Mouse (Mus musculus) cortical plate, adult 2 months (tissue): ENCODE results near the gene Acp7.

ENCODE experiments used
- CTCF ChIP-seq: fragments of 200-500 bp; IDR thresholded peaks from 2 replicates; pipeline ENCODE4 v1.5.1; 2011; ENCODE audit warnings: mild to moderate bottlenecking, control low read depth, low read length; ENCODE audit not compliant: insufficient read depth; ENCODE audit errors: extremely low read depth
- POLR2A ChIP-seq: fragments of 200-500 bp; IDR thresholded peaks from 2 replicates; pipeline ENCODE4 v1.6.1; 2011; ENCODE audit warnings: mild to moderate bottlenecking, low read length, control low read depth; ENCODE audit not compliant: insufficient read depth; ENCODE audit errors: extremely low read depth

DNA sequence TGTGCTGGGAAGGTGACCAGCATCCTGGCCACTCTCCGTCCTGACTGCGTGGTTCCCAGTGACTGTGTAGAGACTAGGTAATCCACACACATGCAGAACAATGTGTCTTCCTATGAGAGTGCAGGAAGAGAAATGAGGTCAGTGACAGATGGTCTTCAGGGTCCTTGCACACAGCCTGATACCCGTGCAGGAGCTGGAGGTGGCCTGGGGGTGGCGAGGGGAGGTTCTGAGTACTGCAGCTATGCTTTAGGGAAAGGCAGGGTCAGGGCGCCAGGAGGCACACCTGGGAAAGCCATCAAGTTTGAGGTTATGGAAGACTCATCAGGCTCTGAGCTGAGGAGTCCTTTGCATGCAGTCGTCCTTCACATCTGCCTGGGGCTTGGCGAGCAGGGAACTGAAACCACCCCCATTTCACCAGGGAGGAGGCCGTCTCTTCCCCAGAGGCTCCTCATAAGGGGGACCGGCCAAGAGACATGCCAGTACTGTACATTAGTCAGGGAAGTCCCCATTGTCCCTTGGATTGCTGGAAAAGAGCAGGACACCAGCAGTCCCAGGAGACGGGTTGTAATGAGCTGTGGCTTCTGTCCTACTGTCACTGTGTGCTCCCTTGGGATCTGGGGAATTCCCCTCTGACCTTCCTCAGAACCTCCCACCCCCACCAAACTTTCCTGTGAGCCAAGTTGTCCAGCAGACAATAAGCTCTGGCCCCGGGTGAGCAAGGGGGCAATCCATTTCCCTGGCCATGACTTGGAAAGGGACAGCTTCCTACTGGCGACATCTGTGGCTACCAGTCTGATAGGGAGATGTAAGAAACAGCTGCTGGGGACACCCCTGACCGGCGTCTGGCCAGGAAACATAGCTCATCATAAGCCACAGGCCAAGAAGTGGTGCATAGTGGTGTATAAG, 37.7 kb downstream of the Acp7 start:
- TF ChIP-seq POLR2A (no peak), CTCF (no peak)
